Mouse (Mus musculus): ENCODE measurements around the gene Cyth1.

The Cyth1 gene

DNA sequence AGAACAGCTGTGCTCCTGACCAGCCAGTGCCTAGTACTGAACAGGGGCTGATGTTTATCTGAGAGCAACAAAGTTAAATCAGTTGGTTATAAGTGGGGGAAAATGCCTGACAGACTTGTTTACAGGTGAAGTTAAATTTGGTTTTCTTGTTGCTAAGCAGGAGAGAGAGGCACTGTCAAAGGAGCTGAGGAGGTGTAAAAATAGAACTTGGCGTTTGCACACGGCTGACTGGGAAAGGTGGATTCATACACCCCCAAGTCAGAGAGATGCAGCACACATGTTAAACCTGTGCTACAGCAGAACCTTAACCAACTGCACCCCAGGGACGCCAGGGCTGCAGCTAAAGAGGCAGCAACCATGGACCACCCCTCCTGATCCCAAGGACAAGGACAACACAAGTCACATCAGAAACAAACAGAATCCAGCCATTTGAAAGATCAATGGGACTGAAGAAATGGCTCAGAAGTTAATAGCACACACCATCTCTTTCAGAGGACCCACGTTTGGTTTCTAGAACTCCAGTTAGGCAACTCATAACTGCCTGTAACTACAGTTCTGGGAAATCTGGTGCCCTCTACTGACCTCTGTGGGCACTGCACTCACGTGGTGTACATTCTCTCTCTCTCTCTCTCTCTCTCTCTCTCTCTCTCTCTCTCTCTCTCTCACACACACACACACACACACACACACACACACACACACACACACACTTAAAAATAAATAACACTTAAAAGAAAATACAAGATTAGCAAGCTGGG, 96.8 kb downstream of the Cyth1 start:
- no peak for DNase-seq (ENCODE audit: low spot score)

DNA sequence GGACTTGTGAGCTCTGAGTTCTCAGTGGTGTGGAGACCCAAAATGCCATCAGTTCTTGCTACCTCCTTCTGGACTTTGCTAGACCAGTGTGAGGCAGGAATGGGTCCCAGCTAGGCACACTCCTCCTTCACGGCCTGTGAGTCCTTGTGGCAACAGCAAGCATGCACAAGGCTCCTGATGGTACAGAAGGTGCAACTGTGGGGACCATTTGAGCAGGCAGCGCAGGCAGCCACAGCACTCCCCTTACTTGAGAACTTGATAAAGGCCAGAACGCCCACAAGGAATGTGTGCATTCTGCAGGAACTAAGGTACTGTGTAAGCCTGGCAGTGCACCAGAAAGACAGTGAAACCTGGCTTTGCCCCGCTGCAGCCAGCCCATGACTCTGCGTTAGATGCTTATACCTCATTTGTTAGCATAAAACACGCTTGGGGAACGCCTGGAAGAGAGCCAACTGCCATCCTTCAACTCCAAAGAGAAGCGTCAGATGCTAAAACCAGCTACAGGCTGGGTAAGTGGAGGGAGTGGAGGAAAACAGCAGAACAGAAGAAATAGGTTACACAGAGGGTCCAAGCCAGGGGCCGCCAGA, 98.2 kb downstream of the Cyth1 start:
- DNase-seq (ENCODE audit: low spot score) = no peak

DNA sequence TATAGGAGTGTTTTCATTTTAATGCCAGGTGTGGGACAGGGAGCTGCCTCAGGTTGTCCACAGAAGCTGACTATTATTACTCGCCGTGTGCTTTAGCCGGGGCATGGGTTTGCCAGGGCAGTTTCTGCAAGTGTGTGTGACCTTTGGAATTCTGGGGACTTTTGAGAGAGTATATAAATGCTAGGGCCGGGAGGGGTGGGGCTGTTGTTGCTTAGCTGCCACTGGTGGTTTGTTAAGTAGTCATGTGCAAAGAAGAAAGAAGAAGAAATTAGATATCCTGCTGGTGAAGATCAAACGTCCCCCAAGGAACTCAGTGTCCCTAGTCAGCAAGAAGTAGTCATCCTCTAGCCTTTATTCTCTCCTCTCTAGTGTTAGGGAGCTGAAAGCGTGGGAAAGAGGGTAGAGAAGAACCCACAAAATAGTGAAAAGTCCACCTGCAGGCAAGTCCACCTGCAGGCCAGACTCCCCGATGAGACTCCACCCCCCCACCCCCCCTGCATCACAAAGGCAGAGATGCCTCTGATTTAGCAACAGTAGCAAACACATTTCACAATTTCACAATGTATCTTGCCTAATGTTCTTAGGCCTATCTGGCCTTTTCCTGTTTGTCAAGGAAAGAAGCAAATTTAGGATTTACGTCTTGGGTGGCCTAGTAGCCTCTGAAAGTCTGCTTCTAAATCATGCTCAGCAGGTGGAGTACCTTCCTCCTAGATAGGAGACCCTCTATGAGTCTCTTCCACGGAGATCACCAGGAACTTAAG, 100.3 kb downstream of the Cyth1 start:
- DNase-seq (ENCODE audit: low spot score) = no peak

DNA sequence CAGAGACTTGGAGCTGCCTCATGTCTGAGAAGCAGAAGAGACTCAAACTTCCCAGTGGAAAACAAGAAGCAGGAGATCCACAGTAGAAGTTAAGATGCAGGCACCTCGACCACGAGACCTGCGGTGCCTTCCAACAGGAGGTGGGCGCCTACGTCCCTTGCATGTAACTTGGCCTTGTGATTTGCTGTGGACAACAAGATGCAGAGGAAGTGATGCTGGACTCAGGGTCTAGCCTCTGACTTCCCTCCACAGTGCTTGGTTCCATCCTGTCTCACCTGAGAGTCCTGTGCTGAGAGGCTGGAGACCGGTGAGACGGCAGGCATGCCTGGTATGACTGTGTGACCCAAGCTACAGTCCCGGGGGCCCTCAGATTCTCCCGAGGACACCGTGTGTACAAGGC, 101.9 kb downstream of the Cyth1 start:
- no peak for DNase-seq (ENCODE audit: low spot score)

DNA sequence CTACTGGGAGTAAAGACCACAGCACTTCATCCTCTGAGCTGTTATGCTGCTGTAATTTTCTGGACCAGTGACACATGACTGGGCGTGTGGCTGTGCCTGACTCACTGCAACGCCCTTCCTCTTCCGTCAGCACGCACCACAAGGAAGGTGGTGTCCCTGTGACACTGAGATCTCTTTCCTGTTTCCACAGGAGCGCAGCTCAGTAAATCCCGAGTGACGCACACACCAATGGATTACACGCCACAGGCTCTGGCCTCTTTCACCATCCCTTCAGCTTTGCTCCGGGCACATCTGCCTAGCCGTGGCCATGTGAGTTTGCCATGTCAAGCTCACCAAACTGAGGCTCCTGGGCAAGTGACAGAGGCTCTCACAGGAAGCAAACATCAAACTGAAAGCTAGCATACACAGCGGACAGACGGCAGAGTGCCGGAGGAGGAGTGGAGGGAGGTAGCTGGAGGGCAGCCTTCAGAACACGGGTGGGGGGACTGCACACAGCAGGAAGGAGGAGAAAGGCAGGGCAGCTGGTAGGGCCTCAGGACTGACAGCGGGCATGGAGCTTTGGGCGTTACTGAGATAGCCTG, 102.5 kb downstream of the Cyth1 start:
- DNase-seq (ENCODE audit: low spot score) = no peak

DNA sequence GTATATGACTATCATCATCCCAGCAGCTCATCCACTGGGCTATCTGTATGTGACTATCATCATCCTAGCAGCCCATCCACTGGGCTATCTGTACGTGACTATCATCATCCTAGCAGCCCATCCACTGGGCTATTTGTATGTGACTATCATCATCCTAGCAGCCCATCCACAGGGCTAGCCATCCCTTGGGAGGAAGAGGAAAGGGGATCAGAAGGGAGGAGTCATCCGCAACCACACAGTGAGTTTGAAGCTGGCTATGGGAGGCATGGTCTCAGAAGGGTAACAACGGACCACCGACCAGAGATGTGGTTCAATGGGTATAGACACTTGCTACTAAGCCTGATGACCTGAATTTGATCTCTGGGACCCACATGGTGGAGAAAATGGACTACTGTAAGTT, 103.3 kb downstream of the Cyth1 start:
- DNase-seq (ENCODE audit: low spot score) = no peak

DNA sequence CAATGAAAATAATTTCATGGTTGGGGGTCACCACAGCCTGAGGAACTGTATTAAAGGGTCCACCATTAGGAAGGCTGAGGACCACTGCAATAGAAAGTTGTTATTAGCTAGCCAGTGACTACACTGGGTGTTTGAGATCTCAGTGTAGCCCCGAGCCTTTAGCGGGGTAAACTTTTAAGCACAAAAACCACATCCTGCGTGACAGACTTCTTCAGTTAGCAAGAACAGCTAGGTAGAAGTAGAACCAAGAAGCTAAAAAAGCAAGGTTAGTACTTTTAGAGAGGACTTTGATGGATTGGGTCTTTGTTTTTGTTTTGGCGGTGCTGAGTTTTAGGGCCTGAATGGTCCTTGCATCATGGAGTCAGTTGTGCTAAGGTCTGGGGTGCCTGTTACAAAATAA, 104.7 kb downstream of the Cyth1 start:
- DNase-seq (ENCODE audit: low spot score) = no peak

DNA sequence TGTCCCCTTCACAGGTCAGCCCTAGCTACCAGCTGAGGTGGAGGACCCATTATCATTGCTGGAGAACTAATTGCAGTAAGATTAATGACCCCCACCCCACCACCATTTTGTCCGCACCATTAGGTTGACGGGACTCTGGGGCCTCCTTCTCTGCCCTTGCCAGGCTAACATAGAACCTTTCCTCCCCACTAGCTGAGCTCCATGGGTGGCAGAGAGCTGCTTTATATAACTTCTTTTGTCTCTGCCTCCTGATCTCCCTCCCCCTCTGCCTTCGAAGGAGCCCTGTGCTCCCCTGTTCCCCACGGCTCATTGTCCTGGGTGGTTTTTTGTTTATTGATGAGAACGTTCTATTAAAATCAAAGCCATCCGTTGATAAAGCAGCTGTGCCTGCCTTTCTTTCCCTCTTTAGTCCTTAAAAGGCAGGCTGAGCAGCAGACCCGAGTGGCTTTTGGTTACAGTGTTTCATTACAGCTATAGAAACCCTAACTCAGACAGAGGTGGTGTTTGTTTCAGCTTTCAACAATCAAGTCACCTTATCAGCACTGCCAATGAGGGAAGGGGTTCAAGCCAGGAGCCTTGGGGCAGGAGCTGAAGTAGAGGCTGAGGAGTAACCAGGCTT, 105.7 kb downstream of the Cyth1 start:
- no peak for DNase-seq (ENCODE audit: low spot score)

DNA sequence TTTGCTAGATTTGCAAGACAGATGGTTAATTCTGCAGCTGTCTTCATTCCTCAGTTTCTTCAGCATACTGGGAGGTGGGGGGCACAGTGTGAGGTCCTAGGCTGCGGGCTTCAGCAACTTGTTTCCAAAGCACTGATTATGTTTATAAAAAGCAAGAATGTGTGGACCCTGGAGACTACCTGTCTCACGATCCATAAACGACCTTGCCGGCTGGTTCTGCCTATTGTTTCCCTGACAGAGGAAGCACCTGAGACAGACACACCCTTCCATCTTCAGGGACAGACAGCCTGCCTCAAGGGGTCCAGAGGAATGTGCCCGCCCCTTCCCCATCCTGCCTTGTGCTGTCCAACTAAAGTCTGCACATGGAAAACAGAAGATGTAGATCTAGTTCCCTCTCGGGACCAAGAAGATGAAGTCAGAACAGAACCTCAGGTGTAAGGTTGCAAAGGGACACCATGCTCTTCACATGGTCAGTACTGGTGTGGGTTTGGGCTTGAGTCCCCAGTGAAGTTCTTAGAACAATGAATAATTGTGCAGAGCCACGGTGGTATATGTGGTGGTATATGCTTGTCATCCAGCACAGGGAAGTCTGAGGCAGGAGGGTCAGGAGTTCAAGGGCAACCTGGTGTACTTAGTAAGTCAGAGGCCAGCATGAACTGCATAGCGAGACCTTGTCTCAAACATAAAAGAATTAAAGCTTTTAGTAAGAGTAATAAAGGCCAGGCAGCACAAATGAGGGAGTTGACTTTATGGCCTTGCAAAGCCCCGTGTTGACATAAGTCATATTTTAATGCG, 107.4 kb downstream of the Cyth1 start:
- no peak for DNase-seq (ENCODE audit: low spot score)

DNA sequence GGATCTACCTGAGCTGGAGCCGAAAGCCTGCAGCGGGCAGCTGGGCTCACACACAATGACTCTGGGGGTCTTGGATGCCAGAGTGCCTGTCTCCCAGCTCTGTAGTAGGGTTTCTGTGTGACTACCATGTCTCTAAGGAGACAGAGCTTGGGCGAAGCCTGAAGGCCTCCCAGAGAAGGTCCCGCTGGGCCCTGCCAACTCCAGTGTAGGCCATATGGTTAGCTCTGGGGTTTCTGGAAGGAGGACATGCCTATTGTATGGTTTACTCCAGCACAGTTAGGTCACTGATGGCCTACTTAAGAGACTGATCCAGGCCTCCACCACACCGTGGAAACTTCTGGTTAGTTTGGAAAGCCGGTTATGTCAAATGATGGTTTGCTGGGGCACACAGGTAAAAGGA, 110.0 kb downstream of the Cyth1 start:
- no peak for DNase-seq (ENCODE audit: low spot score)

DNA sequence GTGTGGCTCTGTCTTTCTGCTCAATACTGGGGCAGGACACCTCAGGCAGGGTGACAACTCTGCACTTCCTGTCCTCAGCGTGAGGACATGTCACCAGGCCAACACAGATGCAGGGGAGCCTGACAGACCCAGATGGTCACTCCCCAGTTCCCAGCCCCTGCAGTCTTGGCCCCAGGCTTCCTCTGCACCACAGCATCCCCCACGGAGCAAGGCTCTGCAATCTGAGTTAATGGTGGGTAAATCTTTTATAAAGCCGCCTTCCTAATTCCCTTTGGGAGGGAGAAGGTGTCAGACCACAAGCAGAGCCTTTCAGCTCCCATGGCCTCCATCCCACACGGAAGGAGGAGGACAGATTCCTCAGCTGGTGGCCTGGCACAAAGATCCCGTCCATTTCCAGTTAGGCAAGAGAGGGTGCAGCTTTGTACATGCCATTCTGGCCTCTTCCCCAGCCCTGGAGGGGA, 112.2 kb downstream of the Cyth1 start:
- DNase-seq (ENCODE audit: low spot score) = no peak

DNA sequence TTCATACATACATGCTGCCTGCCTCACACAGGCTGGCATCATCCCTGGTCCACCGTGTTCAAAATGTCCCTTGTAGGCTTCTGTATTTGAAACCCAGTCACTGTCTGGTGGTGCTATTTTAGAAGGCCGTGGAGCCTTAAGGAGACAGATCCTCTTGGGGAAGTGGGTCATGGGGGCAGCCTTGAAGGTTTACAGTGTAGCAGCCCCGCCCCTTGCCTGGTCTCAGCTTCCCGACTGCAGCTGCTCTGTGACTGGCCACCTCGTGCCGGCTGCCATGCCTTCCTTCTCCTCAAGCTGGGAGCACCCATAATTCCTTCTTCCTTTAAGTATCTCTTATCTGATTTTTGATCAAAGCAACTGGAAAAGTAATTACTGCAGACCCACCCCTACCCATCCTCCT, 113.1 kb downstream of the Cyth1 start:
- no peak for DNase-seq (ENCODE audit: low spot score)

DNA sequence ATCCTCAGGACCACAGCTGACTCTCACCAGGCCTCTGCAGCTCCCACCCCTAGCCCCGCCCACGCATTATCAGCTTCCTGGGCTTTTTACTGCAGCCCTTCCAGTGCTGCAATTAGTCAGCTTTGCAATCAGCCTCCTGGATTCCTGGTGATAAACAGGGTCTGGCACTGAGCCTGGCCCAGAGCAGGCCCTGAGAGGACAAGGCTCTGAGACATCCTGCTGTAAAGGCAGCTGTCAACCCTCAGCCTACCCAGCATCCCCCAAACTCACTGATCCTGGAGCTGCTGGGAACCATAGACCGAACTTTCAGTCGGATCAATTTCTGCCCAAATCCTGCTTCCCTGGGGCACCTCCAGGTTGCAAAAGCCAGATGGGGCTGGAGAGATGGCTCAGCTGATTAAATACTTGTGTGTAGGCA, 114.6 kb downstream of the Cyth1 start:
- DNase-seq (ENCODE audit: low spot score) = no peak

DNA sequence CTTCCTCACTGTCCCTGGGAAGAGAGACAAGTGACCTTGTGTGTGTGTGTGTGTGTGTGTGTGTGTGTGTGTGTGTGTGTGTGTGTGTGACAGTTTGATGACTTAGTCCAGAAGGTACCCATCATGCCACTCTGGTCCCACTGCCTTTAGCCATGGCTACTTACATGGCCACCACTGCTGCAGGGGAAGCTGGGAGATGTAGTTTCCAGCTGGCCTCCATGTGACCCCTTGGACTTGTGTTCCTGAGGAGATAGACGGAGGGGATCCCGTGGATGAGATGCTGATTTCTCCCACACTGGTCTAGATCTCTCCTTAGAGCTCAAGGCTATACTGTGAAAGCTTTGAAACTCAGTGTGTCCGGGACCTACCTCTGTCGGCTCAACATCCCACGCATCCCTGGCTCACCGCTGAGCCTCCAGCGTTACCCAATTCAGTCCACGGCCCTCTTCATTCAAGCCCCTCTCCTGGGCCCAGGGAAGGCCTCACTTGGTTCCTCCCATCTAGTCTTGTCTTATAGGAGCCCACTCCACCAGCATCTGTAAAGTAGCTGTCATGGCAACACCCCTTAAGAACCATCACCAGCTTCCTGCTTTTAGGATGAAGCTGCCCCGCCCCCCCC, 115.2 kb downstream of the Cyth1 start:
- no peak for DNase-seq (ENCODE audit: low spot score)

DNA sequence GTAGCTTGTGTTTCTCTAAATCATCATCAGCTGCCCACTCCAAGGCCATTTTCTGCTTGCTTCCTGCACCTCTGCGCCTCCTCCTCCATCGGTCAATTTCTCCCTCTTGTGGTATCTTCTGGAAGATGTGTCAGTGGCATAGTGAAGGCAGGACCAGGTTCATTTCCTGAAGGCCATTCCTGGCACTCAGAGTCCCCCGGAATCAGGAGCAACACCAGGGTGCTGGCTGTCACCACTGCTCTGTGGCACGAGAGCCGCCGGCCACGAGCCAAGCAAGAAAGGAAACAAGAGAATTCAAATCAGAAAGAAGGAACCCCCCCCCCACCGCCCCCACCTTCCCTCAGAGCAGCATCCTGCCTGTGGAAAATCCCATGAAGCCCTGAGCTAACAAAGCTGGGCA, 116.3 kb downstream of the Cyth1 start:
- DNase-seq (ENCODE audit: low spot score) = no peak

DNA sequence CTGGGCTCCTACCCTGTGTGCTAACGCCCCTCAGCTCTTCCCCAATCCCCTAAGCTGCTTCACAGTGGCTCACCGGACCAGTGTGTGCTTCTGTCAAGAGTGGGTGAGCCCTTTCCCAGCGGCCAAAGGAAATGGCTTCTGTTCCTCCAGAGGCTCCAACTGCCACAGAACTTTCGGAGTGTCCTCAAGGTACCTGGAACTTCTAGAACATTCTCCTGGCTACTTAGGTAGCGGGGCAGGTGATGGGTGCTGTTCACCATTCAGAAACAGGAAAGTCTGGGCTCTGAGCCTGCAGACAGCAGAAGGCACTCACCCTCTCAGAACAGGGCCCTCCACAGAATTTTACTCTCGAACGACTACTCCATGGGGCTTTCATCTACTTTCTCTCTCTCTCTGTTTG, 117.9 kb downstream of the Cyth1 start, which contains the start of gene Dnah17:
Gene Dnah17 (minus strand): TSS at position 101 of the 400 bp plus-strand sequence.
- no peak for DNase-seq (ENCODE audit: low spot score)

DNA sequence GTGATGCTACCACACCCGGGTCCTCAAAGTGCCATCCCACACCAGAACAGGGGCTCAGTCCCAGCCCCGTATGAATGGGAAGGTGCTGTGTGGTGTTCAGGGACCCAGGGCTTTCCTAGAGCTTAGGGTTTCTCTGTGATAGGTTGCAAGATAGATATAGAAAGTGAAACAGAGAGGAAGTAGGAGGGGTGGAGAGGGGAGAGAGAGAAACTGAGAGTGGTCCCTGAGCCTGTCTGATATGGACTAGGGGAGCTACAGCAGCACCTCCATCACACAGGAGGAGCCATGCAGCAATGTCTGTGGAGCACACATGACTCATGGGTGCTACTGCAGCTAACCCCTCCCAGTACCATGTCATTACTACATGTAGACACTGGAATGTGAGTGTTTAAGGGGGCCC, 118.6 kb downstream of the Cyth1 start:
- DNase-seq (ENCODE audit: low spot score) = no peak

DNA sequence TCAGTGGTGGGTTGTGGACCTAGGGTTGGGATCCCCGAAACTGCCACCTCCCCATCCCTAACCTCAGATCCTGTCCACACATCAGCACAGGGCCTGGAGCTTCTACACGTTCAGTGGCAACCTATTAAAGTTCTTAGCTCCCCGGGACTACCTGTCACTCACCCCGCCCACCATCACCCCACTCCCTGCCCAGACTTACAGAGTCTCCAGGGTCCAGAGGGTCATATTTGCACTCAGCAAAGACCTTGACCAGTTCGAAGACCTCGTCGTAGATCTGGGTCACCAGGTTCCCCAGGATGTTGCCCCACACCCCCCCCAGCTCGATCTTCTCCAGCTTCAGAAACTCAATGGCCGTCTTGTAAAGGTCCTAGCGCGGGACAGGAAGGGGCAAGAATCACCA, 126.8 kb downstream of the Cyth1 start:
- DNase-seq (ENCODE audit: low spot score) = no peak

DNA sequence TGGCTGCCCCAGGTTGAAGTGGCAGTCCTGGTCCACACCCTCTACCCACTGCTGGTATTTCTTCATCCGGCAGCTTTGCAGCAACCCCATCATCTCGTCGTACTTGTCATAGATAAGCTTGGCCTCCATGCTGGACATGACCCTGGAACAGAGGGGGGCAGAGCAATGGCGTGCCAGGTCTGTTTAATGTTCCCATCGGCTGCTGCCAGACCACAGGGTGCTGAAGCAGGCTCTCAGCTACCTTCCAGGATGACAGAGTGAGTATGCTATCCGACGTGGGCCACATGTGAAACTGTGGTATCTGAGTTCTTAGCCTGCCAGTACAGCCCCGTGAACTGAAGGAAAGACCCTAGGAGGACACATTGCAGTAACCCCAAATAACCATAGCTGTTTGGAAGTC, 129.6 kb downstream of the Cyth1 start:
- DNase-seq (ENCODE audit: low spot score) = no peak

DNA sequence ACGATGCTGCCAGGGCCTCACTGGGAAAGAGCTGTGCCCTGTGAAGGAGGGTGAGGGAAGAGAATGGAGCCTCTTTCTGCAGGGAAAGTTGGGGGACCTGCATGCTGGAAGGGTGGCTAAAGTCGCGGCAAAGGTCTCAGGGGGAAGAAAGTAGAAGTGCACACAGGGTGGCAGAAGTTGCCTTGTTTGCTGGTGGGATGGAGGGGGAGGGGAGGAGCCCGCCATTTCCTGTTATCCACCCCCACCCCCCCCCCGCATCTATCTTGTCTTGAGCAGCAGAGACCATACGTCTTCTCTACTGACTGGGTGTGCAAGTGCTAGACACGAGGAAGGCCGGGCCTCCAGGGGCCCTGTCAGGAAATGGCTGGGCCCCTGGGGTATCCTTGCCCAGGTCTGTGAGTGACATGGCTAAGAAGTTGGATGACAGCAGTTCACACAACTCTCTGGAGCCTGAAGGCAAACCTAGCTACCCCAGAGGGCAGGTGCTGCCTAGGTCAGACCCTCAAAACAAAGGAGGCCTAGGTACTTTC, 133.7 kb downstream of the Cyth1 start:
- DNase-seq (ENCODE audit: low spot score) = no peak
